Mouse (Mus musculus) right cerebral cortex, postnatal 36 days (tissue): Measurements from ENCODE around the gene Celsr2.

Experiments used
- DNase-seq, 2 experiments: peaks; one replicate each; pipeline ENCODE4 v3.0.0; 2022; ENCODE audit warnings: low spot score in 2 of 2, mixed read lengths in 1 of 2

Gene Celsr2

DNA sequence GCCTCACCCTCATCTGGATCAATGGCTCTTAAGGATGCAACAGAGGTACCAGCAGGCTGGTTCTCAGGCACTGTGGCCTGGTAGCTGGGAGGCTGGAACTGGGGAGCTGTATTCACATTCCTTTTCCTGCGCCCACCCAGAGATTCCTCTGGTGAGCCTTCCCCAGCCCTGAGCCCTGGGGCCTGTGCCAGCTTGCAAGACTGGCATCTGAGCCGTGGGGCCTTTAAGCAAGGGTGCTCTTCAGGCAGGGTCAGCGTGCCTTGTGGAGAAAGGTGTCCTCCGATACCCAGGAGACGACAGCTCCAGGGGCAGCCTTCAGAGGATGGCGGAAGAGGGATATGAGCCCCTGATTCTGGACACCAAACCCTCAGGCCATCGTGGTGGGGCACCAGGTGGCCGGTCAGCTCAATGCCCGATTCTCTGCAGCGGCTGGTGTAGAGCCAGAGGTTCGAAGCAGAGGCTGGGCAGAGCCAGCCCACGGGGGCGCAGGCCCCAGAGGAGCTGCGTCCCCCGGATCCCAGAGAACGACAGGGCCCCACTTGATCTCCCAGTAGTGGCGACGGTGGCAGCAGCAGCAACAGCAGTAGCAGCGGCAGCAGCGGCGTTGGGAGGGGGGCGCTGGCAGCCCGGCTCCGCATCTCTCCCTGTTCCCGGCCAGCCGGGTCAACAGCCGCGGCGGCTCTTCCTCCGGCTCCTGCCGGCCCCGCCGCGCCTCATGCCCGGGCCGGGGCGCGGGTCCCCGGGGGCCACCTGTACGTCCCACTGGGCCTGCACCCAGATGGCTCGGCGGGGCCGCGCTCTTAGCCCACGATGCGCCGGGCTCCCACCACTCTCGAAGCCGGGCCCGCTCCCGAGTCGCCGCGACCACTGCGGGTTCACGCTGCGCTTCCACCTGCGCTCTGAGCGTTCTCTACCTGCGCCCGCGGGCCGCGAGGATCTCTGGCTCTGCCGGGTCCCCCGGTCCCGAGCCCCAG is at the start of gene Celsr2:
Gene Celsr2, minus strand, starts transcription at position 696 of the 974 bp plus-strand sequence.
- DNase-seq, result no peak

DNA sequence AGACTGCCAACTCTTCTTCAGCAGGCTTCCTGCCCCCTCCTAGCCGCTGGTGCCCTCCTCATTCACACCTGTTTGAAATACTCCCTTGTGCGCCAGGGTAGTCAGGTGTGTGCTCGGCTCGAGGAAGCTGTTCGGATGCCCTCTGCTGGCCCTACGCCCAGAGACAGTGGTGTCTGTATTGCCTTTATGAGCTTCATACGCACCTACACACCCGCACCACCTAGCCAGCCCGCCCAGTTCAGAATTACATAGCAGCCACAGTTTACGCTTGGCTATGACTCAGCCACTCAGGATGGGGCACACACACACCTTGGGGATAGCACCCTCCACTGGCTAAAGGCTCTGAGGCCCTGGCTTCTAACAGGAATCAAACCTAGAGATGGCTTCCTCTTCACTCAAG is 43.5 kb upstream of the Celsr2 start:
- no peak for DNase-seq

DNA sequence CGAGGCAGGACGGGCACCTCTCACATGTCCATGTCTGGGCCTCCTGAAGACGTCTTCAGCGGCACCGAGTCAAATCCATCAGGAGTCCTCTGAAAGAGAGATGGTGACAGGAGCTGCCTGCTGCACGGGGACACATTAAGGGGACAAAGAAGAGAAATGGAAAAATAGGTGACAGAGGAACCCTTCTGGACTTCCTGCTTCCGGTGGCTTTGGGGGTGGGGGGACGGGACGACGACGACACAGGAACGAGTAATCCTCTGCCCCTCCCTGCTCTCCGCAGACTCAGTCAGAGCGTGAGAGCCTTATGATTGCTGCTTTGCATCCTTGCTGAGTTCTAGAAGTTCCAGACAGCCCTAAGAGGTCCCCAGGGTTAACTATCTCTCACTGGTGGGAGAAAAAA is 43.0 kb upstream of the Celsr2 start:
- no peak for DNase-seq

- DNase-seq, result no peak
These were observed 38.8 kb upstream of the Celsr2 start for GRCm38 (mm10) chr3:108454172-108454571.

DNA sequence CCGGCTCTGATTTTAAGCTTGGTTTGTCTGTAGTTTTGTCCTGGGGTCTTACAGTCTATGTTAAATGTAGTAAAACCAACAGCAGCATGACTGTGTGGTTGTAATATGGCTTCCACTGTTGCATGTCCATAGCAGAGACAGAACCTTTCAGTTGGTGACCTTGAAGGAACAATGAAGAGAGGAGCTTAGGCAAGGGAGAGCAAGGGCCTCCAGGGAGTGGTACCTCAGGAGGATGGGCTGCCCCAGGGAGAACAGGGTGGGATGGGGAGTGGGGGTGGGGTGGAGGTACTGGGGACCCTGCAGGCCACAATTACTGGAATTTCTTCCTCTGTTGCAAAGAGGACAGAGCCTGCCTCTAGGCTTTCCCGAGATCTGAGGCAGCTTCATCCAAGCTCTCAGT is 36.6 kb upstream of the Celsr2 start:
- no peak for DNase-seq

GRCm38 (mm10) chr3:108445366-108445705 is 30.0 kb upstream of the Celsr2 start:
- DNase-seq, result no peak

- DNase-seq, result peak; percentile 84 to 87
These were observed 29.5 kb upstream of the Celsr2 start, which contains the start of gene Sars for GRCm38 (mm10) chr3:108444698-108445365. Sars (minus strand) TSS chr3:108445209.

GRCm38 (mm10) chr3:108444029-108444428 is 28.7 kb upstream of the Celsr2 start:
- peak; percentile 32 to 45 for DNase-seq

GRCm38 (mm10) chr3:108436380-108436714 is 21.0 kb upstream of the Celsr2 start:
- DNase-seq, result no peak

DNA sequence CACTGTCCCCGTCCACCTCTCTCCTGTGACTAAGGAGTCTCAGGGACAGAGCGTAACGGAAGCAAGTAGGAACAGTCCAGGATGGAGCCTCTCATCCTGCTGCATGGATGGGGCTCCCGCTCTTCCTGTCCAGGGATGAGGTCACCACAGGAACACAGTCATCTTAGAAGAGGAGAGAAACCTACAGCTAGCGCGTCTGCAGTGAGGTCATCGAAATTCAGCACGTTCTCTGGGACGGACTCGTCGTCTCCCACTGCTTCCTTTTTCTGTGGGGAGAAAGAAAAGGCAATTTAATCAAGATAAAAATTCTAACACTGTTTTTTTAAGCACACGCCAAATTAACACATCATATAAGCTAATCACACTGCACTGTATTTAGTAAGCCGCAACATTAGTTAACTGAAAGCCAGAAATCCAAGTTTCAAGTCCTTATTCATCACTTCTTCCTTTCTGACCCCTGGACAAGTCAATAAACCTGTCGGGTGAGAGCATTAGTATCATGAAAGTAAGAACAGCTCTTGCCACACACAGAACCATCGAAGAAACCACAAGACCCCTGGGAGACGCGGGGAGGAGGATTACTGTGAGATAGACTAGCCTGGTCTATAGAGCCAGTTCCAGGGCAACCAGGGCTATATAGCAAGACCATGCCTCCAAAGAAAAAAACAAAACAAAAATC is 20.5 kb upstream of the Celsr2 start:
- no peak for DNase-seq

DNA sequence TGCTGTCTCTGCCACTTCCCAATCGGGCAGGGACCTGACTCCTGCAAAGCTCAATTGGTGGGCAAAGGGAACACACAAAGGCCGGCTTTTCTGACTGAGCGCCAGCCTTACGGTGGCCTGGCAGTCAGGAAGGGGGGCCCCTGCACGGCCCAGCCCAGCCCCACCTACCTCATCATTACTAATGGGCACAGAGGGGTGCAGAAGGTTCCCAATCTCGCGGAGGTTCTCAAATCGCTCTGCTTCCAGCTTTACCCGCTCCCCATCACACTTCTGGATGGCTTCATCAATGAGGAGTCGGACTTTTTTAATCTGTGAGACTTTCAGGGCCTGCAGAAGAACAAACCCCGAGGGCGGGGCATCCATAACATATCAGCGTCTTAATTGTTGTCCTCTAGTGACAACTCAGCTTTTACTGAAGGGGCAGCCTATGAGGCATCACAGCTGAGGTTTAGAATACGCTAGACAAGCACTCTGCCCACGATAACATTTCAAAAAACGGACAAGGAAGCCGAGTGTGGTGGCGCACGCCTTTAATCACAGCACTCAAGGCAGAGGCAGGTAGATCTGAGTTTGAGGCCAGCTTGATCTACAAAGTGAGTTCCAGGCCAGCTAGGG is 18.6 kb upstream of the Celsr2 start:
- no peak for DNase-seq

GRCm38 (mm10) chr3:108433188-108433880 is 18.0 kb upstream of the Celsr2 start:
- no peak for DNase-seq

DNA sequence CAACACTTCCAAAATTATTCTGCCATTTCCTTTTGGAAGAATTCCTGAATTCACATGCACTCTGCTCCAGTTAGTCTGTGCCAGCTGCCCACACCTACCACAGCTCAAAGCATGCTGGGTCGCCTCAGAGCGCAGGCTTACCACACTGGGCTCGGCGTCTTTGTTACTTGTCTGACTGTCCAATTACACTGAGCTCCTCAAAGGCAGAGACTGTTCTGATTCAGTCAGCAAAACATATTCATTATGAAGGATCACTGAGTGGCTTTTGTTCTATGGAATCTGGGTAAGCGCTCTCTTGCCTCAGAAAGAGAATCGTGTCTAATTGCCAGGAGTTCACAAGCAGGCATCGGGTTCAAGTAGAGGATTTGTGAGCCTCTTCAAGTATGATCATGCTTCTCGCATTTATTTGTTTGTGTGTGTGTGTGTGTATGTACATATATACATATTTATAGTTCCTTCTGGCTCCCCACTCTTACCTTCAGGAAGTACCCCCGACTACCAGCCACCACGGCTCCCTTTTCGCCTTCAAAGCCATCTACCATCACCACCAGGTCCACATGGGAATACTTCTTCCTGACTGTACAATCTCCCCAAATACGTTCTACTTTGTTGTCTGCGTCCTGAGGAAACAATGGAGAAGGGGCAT is 17.3 kb upstream of the Celsr2 start:
- DNase-seq, result no peak

DNA sequence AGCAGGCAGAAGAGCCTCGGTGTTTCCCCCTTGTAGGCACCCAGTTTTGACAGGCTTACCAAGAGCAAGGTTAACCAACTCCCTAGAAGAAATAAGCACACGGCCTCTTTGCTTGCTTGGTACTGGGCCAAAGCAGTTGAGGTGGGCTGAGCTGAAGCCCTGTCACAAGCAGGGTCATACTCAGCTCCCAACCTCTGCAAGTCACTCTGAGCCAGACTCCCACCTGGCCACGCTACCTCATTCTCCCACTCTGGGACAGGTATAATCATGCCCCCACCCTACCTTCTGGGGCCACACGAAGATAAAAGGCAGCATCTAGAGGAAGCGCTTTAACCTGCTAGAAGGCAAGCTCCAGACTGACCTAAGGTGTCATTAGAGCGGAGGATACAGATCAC is 10.3 kb upstream of the Celsr2 start:
- no peak for DNase-seq

DNA sequence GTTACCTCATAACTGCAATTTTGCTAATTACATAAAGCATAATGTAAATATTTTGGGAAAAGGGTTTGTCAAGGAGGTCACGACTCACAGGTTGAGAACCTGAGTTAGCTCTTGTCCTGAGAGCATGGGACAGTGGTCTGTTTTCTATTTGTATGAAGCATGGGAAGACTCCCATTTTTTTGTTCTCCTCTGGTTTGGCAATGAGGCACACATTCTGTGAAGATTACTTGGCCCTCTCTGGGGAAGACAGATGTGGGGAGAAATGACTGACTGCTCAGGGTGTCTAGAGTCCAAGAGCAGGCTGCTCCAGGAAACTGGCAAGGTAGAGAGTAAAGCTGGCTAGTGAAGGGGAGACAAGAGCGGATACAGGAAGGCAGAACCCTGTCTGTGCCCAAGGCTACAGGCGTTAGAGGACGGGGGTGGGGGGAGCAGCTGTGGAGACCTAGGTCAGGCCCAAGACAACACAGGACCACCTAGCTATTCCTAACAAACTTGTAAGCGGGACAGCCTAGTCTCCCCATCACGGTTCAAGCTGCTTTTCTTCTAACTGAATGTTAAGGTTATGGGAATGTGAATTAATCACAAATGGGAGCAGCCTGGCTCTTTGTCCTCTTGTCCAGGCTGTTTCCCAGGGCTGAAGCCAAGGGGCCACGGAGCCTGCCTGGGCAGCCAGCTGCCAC is 9.7 kb upstream of the Celsr2 start:
- DNase-seq, result no peak

DNA sequence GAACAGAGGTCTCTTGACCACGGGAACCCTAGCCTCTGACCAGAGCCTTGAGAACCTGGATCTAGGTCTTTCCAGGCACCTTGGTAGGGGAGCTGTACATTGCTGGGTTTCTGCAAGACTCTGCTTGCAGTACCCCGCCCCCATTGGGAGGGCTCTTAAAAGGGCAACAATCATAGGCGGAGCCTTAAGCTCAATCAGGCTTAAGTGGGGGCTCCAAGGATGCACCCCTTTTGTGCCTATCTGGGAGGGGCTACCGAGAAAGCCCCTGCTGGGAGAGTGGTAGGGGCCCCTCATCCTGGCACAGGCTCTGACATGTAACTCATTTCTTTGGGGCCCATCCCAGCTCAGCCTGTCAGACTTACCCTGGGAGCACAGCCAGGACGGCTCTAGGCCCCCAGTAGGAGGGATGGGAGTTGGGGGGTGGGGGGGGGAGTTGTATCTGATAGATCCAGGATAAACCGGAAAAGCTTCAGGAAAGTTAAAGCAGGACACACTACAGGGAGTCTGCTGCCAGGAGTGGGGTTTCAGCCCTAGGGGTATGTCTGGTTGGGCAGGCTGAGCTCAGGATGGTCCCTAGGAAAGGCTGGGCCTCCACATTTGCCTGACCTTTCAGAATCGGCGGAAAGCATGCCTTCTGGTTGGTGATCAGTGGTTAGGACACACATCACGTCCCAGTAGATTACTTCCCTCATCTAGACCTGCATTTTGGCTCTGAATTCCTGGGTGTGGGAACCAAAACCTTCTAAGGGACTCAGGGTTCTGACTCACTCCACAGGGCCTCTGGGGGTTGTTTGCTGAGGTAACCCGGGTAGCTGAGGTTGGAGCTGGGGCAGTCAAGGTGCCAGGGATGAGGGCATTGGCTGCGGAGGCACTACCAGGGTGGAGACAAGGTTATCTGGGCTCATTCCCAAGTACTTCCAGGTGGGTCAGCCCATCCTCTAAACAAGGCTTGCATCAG is 8.8 kb upstream of the Celsr2 start:
- peak in 1 of 2 experiments; percentile 57 for DNase-seq

DNA sequence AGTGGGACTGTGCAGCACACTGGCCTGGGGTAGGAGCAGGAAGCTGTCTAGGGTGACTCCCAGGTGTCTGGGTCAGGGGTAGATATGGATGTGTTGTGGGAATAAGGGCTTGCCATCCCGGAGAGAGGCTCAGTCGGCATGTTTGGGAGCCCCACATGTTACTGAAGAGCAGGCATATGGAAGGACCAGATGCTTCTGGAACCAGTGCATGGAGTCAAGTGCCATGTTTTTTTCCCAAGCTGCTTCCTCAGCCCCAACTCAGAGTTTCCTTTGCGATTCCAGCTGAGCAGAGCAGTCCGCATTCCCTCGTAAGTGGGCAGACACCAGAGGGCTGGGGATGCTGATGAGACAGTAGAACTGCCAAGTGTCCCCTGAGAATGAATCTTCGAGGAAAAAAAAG is 7.7 kb upstream of the Celsr2 start:
- DNase-seq, result no peak

DNA sequence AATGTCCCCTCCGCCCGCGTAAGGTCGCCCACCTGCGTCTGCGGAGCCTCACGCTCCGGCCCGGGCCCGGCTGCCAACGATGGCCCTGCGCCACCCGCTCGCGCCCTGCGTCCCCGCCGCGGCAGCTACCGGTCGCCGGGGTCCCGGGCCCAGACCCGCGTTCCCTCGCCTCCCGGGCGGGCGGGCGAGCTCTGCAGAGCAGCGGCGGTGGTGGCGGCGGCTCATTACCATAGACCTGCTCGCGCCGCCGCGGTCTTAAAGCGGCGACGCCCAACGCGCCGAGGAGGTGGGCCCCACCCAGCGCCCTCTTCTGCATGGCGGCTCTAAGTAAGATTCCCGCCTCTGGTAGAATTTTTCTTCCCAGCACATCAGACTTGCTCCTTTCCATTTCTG is 475 bp upstream of the Celsr2 start:
- DNase-seq, result peak; percentile 75 to 79

DNA sequence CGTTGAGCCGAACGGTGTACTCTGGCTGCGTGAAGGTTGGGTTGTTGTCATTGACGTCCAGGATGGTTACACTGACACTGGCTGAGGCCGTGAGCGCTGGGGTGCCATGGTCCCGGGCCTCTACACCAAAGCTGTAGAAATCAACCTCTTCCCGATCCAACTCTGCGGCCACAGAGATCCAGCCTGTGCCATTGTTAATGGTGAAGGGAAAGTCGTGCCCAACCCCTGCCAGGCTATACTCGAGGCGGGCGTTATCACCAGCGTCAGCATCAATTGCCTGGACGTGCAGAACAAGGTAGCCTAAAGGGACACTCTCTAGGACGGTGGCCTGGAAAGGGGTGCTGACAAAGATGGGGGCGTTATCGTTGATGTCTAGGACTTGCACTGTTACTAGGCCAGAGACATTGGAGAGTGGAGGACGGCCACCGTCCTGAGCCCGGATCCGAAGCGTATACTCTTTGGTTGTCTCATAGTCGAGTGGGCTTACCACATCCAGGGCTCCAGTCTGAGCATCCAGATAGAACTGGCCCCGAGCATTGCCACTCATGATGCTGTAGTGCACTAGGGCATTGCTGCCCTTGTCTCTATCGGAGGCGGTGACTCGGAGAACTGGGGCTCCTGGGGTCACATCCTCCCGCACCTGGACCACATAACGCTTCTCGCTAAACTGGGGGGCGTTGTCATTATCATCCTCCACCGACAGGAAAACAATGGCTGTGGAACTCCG is 1.6 kb downstream of the Celsr2 start:
- DNase-seq, result no peak
